ENCODE assay signal across 8 mouse cellular contexts in the genomic region with DNA sequence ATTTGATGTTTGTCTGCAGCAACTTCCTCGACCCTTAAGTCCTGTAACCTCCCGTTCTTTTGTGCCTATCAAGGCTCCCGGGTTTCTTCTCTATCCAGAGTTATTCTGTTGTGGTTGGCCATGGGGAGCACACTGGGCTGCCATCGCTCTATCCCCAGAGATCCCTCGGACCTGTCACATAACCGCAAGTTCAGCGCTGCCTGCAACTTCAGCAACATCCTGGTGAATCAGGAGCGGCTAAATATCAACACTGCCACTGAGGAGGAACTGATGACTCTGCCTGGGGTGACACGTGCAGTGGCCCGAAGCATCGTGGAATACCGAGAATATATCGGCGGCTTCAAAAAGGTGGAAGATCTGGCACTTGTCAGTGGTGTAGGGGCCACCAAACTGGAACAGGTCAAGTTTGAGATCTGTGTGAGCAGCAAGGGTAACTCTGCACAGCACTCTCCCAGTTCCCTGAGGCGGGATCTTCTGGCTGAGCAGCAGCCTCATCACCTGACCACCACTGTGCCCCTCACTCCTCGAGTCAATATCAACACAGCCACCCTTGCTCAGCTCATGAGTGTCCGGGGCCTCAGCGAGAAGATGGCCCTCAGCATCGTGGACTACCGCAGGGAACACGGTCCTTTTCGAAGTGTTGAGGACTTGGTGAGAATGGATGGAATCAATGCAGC. TPM values are rescaled to one million over a fixed set of nuclear protein-coding genes. Genes with fewer than 3 reads are reported as not detected.
DNase-seq lines count a peak whose midpoint lies in the region; ATAC-seq and TF ChIP-seq lines count a peak whose summit lies in the region.

No protein-coding gene starts in this region.

- H3K79me2 ChIP-seq in macrophage (ENCODE audit: inconsistent target) = peaks cover 59% of the 10 kb centered on the region

- H3K4me1 ChIP-seq in lung, adult 2 months (ENCODE audit: control insufficient read depth, insufficient read depth, low read length) = 0 out of 2 replicates have a peak, but pooled peaks cover 7% of the 10 kb centered on the region
- H3K4me1 ChIP-seq in embryonic facial prominence, embryonic 11.5 days (ENCODE audit: control insufficient read depth, insufficient read depth, low read length) = no peaks in the 10 kb centered on the region
- H3K4me1 ChIP-seq in hindbrain, embryonic 11.5 days (replicated peaks; ENCODE audit: control insufficient read depth, insufficient read depth, low read length) = 0 out of 2 replicates have a peak, but pooled peaks cover 2% of the 10 kb centered on the region

- no peak overlapping the region; the same call in 1 of the 2 replicates for H3K9ac ChIP-seq in embryonic facial prominence, embryonic 11.5 days (replicated peaks; ENCODE audit: low read length)
- no peak overlapping the region for H3K9ac ChIP-seq in hindbrain, embryonic 11.5 days (ENCODE audit: low read depth, low read length)

- peak overlapping the region; percentile 84 for H3K4me2 ChIP-seq in embryonic facial prominence, embryonic 11.5 days (ENCODE audit: low read depth, low read length)
- peak overlapping the region; percentile 86; the same call in 1 of the 2 replicates for H3K4me2 ChIP-seq in hindbrain, embryonic 11.5 days (replicated peaks; ENCODE audit: low read depth, low read length)

- H3K27me3 ChIP-seq in embryonic facial prominence, embryonic 11.5 days (ENCODE audit: control insufficient read depth, insufficient read depth, low read length) = no peaks in the 10 kb centered on the region
- no peaks in the 10 kb centered on the region for H3K27me3 ChIP-seq in hindbrain, embryonic 11.5 days (ENCODE audit: control insufficient read depth, insufficient read depth, low read length)

- WGBS in lung, adult 2 months = 40% methylated on average over 22 of the region's 22 CpGs
- 47% methylated on average over 22 of the region's 22 CpGs for WGBS in embryonic facial prominence, embryonic 11.5 days
- WGBS in hindbrain, embryonic 11.5 days = 47% methylated on average over 22 of the region's 22 CpGs
- WGBS in macrophage (ENCODE audit: missing documents) = 32% methylated on average over 22 of the region's 22 CpGs

- no peak for TF ChIP-seq CTCF in lung, adult 2 months (IDR thresholded peaks at IDR 0.05; ENCODE audit: insufficient read depth, low read length)

- no peaks in the 10 kb centered on the region for H3K9me3 ChIP-seq in embryonic facial prominence, embryonic 11.5 days (replicated peaks; ENCODE audit: control insufficient read depth, low read length)
- no peaks in the 10 kb centered on the region for H3K9me3 ChIP-seq in hindbrain, embryonic 11.5 days (ENCODE audit: control insufficient read depth, low read length)

- H3K4me3 ChIP-seq in lung, adult 2 months (replicated peaks; ENCODE audit: extremely low read depth, low read depth, low read length) = peak overlapping the region; percentile 15
- peak overlapping the region; percentile 70 for H3K4me3 ChIP-seq in embryonic facial prominence, embryonic 11.5 days (ENCODE audit: low read depth, low read length)
- H3K4me3 ChIP-seq in hindbrain, embryonic 11.5 days (ENCODE audit: low read depth, low read length) = peak overlapping the region; percentile 72; the same call in 1 of the 2 replicates
- peak overlapping the region; percentile 57 for H3K4me3 ChIP-seq in macrophage (ENCODE audit: inconsistent target)

- TF ChIP-seq POLR2A in lung, adult 2 months (IDR thresholded peaks at IDR 0.05; ENCODE audit: borderline replicate concordance, extremely low read depth, low read depth, low read length) = no peak

- H3K36me3 ChIP-seq in embryonic facial prominence, embryonic 11.5 days (replicated peaks; ENCODE audit: control insufficient read depth, insufficient read depth, low read depth, low read length) = no peaks in the 10 kb centered on the region
- H3K36me3 ChIP-seq in hindbrain, embryonic 11.5 days (ENCODE audit: control insufficient read depth, insufficient read depth, low read length) = no peaks in the 10 kb centered on the region
- H3K36me3 ChIP-seq in macrophage (ENCODE audit: inconsistent target) = no peaks in the 10 kb centered on the region

- DNase-seq in lung, adult 2 months = no peak
- no peak for DNase-seq in lung, postnatal 14 days
- DNase-seq in embryonic facial prominence, embryonic 11.5 days (ENCODE audit: low spot score) = no peak
- DNase-seq in hindbrain, embryonic 11.5 days (ENCODE audit: low spot score) = peak; percentile 15
- DNase-seq in thymus, postnatal 36 days = peak; percentile 14 to 19
- DNase-seq in frontal cortex, postnatal 10 days (ENCODE audit: low spot score in 2 of 2) = no peak
- DNase-seq in ovary, postnatal 10 days (ENCODE audit: low spot score) = no peak

- ATAC-seq in embryonic facial prominence, embryonic 11.5 days (replicated peaks; ENCODE audit: insufficient number of reproducible peaks, low FRiP score, low TSS enrichment, low read depth) = no peak
- ATAC-seq in hindbrain, embryonic 11.5 days (ENCODE audit: low FRiP score) = no peak

- H3K27ac ChIP-seq in embryonic facial prominence, embryonic 11.5 days (replicated peaks; ENCODE audit: low read depth, low read length) = no peak overlapping the region
- no peak overlapping the region for H3K27ac ChIP-seq in hindbrain, embryonic 11.5 days (ENCODE audit: low read depth, low read length)
- H3K27ac ChIP-seq in macrophage = peak overlapping the region; percentile 55

RNA-seq across cellular contexts. Expression of gene Eepd1, which starts 1.1 kb away (rescaled TPM):
- polyA plus RNA-seq in lung, adult 2 months (2012; rRNA removed) = 7.3 and 8.4 TPM in 2 replicates
- 15.5 and 16.1 TPM in 2 replicates for polyA plus RNA-seq in embryonic facial prominence, embryonic 11.5 days (2014; fragmentation: Nextera tagmentation; extraction: Ambion mirVana)
- 5.8 and 7.4 TPM in 2 replicates for polyA plus RNA-seq in hindbrain, embryonic 11.5 days (2014; fragmentation: Nextera tagmentation; extraction: Ambion mirVana)
- 100 to 1,000 TPM in 17 of 26 experiments, 10 to 100 TPM in 8, 1 to 10 TPM in 1; 6.3 to 337 (median 134) TPM for total RNA-seq in macrophage (2018; cell fraction: chromatin; rRNA removed)
- 10 to 100 TPM; 18.6 to 53.9 (median 33.0) TPM for total RNA-seq in macrophage (2018; cell fraction: cytosol; rRNA removed)
- total RNA-seq in macrophage (2018; cell fraction: nucleus; rRNA removed) = 100 to 1,000 TPM in 7 of 26 experiments, 10 to 100 TPM in 19; 12.8 to 225 (median 54.1) TPM
- polyA plus RNA-seq in macrophage (2018) = 15.4 to 45.8 TPM (median 36.5 TPM) in 3 replicates

Comparison
In these comparisons a context has a peak if more than half of its experiments do, and no peak if none do; other contexts are left out.
1. DNase-seq: peak in hindbrain, embryonic 11.5 days (single experiment) and thymus, postnatal 36 days (2 of 2); none in lung, adult 2 months (single experiment), lung, postnatal 14 days (single experiment), embryonic facial prominence, embryonic 11.5 days (single experiment), frontal cortex, postnatal 10 days (0 of 2) and ovary, postnatal 10 days (single experiment).
2. H3K4me3 ChIP-seq: peak in every context shown above with its lines; median percentile 72 in hindbrain, embryonic 11.5 days; 70 in embryonic facial prominence, embryonic 11.5 days; 57 in macrophage; 15 in lung, adult 2 months.